20 mouse cellular contexts compared by ENCODE assay signal in genomic region chr8:125335171-125335570, GRCm38 (mm10).
DNase-seq lines count a peak whose midpoint lies in the region; ATAC-seq and TF ChIP-seq lines count a peak whose summit lies in the region.
"Had no signal": no experiment of that assay in that cellular context is flagged by ENCODE, and none has a peak within 500 bp of the region (broad histone marks: within the 10 kb centered on the region; RNA-seq: fewer than 3 reads in every experiment).

No protein-coding gene starts in this region.

- H3K36me3 ChIP-seq in heart, embryonic 10.5 days, result no peaks in the 10 kb centered on the region
- H3K36me3 ChIP-seq in midbrain, embryonic 10.5 days, result no peaks in the 10 kb centered on the region
- H3K36me3 ChIP-seq in midbrain, postnatal 0 days (ENCODE audit: insufficient read depth, low read length), result no peaks in the 10 kb centered on the region
- no peaks in the 10 kb centered on the region for H3K36me3 ChIP-seq in neural tube, embryonic 15.5 days
- H3K36me3 ChIP-seq: forebrain, embryonic 15.5 days; heart, embryonic 12.5 days; kidney, embryonic 15.5 days had no signal

- H3K4me1 ChIP-seq in heart, embryonic 10.5 days, result peaks cover 58% of the 10 kb centered on the region
- H3K4me1 ChIP-seq in midbrain, embryonic 10.5 days, result peaks cover 50% of the 10 kb centered on the region
- H3K4me1 ChIP-seq in midbrain, postnatal 0 days (ENCODE audit: insufficient read depth, low read length), result no peaks in the 10 kb centered on the region; the same call in 1 of the 2 replicates
- H3K4me1 ChIP-seq in neural tube, embryonic 15.5 days, result peaks cover 34% of the 10 kb centered on the region
- H3K4me1 ChIP-seq: megakaryocyte, embryonic 14.5 days had no signal

- no peak overlapping the region for H3K4me2 ChIP-seq in midbrain, postnatal 0 days (ENCODE audit: low read depth, low read length, poor library complexity, severe bottlenecking)
- H3K4me2 ChIP-seq in neural tube, embryonic 15.5 days, result no peak overlapping the region
- H3K4me2 ChIP-seq: heart, embryonic 12.5 days; kidney, embryonic 15.5 days; liver, embryonic 11.5 days had no signal

- H3K27me3 ChIP-seq in heart, embryonic 10.5 days (ENCODE audit: insufficient read depth, poor library complexity, severe bottlenecking), result no peaks in the 10 kb centered on the region
- peaks cover 69% of the 10 kb centered on the region for H3K27me3 ChIP-seq in midbrain, embryonic 10.5 days (ENCODE audit: low read depth, poor library complexity, severe bottlenecking)
- H3K27me3 ChIP-seq in midbrain, postnatal 0 days (ENCODE audit: insufficient read depth, low read length), result peaks cover 8% of the 10 kb centered on the region; the same call in 1 of the 2 replicates
- peaks cover 17% of the 10 kb centered on the region; the same call in 1 of the 2 replicates for H3K27me3 ChIP-seq in neural tube, embryonic 15.5 days (replicated peaks)
- H3K27me3 ChIP-seq: forebrain, embryonic 15.5 days; megakaryocyte, embryonic 14.5 days had no signal

- peak overlapping the region; percentile 74; the same call in 1 of the 2 replicates for H3K27ac ChIP-seq in heart, embryonic 10.5 days
- H3K27ac ChIP-seq in midbrain, embryonic 10.5 days (replicated peaks), result 0 out of 2 replicates have a peak overlapping the region, but pooled peaks have one; percentile 33
- H3K27ac ChIP-seq in midbrain, postnatal 0 days (ENCODE audit: low read depth, low read length), result no peak overlapping the region
- no peak overlapping the region for H3K27ac ChIP-seq in neural tube, embryonic 15.5 days (replicated peaks)
- H3K27ac ChIP-seq: forebrain, embryonic 15.5 days; kidney, embryonic 15.5 days had no signal

- ATAC-seq in midbrain, postnatal 0 days (ENCODE audit: low FRiP score), result no peak
- peak; percentile 32; the same call in 1 of the 2 replicates for ATAC-seq in neural tube, embryonic 15.5 days (ENCODE audit: low FRiP score)
- ATAC-seq: activated CD4-positive, CD25-positive, alpha-beta regulatory T cell, adult 4 months; forebrain, embryonic 15.5 days; intestine, postnatal 0 days had no signal

- no peaks in the 10 kb centered on the region for H3K9me3 ChIP-seq in heart, embryonic 10.5 days
- H3K9me3 ChIP-seq in midbrain, embryonic 10.5 days (replicated peaks), result no peaks in the 10 kb centered on the region
- no peaks in the 10 kb centered on the region for H3K9me3 ChIP-seq in midbrain, postnatal 0 days (ENCODE audit: low read length)
- no peaks in the 10 kb centered on the region for H3K9me3 ChIP-seq in neural tube, embryonic 15.5 days (replicated peaks)
- H3K9me3 ChIP-seq: forebrain, embryonic 15.5 days; kidney, embryonic 15.5 days had no signal

- TF ChIP-seq CTCF in midbrain, postnatal 0 days (IDR thresholded peaks at IDR 0.05), result no peak

- no peak for DNase-seq in heart, embryonic 10.5 days (ENCODE audit: low spot score)
- no peak for DNase-seq in heart, postnatal 4 days
- DNase-seq in midbrain, embryonic 10.5 days (ENCODE audit: low spot score), result no peak
- no peak for DNase-seq in midbrain, postnatal 0 days (ENCODE audit: low spot score)
- peak; percentile 85 for DNase-seq in R1 (ENCODE audit: low read depth, low spot score)
- DNase-seq in lung, postnatal 10 days, result no peak
- DNase-seq: adrenal gland, postnatal 14 days; B cell, adult 2 months; lung, adult 18-20 months; retina, postnatal 1 day; thymus, adult 2 months had no signal

- WGBS in heart, embryonic 10.5 days, result 45% methylated on average over 6 of the region's 6 CpGs
- 42% methylated on average over 6 of the region's 6 CpGs for WGBS in midbrain, embryonic 10.5 days
- 29% methylated on average over 6 of the region's 6 CpGs for WGBS in midbrain, postnatal 0 days
- WGBS in neural tube, embryonic 15.5 days, result 51% methylated on average over 6 of the region's 6 CpGs

- H3K4me3 ChIP-seq in heart, embryonic 10.5 days, result no peak overlapping the region
- H3K4me3 ChIP-seq in midbrain, embryonic 10.5 days, result no peak overlapping the region
- H3K4me3 ChIP-seq in midbrain, postnatal 0 days (ENCODE audit: low read depth, low read length), result no peak overlapping the region
- no peak overlapping the region for H3K4me3 ChIP-seq in neural tube, embryonic 15.5 days (replicated peaks)
- H3K4me3 ChIP-seq: forebrain, embryonic 15.5 days; heart, embryonic 12.5 days; kidney, embryonic 15.5 days; megakaryocyte, embryonic 14.5 days; myocyte had no signal

- no peak overlapping the region for H3K9ac ChIP-seq in midbrain, postnatal 0 days (replicated peaks; ENCODE audit: low read length, poor library complexity, severe bottlenecking)
- H3K9ac ChIP-seq in neural tube, embryonic 15.5 days (replicated peaks), result no peak overlapping the region
- H3K9ac ChIP-seq: forebrain, embryonic 15.5 days; heart, embryonic 12.5 days; kidney, embryonic 15.5 days had no signal

Comparison
In these comparisons a context has a peak if more than half of its experiments do, and no peak if none do; other contexts are left out.
1. H3K27ac ChIP-seq: peak in heart, embryonic 10.5 days (single experiment) and midbrain, embryonic 10.5 days (single experiment); none in midbrain, postnatal 0 days (single experiment) and neural tube, embryonic 15.5 days (single experiment).